Mouse (Mus musculus) limb, embryonic 11.5 days (tissue): Measurements from ENCODE around the gene Fars2. TPM values are rescaled to one million over a fixed set of nuclear protein-coding genes. Genes with fewer than 3 reads are reported as not detected.

Experiments
- ATAC-seq: fragments of 200-750 bp; cut with Nextera tagmentation; 2 replicates; pipeline ENCODE4 v1.8.0; 2017; ENCODE audit warnings: low read depth; ENCODE audit not compliant: insufficient number of reproducible peaks, low FRiP score, low TSS enrichment
- DNase-seq: peaks from one replicate; pipeline ENCODE4 v3.0.0-alpha.2; 2015; ENCODE audit warnings: low spot score
- H3K27ac ChIP-seq: fragments of 300-500 bp; sonication (generic); replicated peaks from 2 replicates; pipeline ENCODE4 v1.5.1; 2014; ENCODE audit warnings: low read depth, mild to moderate bottlenecking, low read length
- H3K27me3 ChIP-seq: fragments of 300-500 bp; sonication (generic); 2 replicates; pipeline ENCODE4 v1.6.1; 2014; ENCODE audit warnings: mild to moderate bottlenecking, low read length, mixed read lengths; ENCODE audit not compliant: control insufficient read depth, insufficient read depth
- H3K36me3 ChIP-seq: fragments of 300-500 bp; sonication (generic); 2 replicates; pipeline ENCODE4 v1.6.1; 2014; ENCODE audit warnings: mild to moderate bottlenecking, low read length, moderate library complexity, mixed read lengths; ENCODE audit not compliant: control insufficient read depth, insufficient read depth
- H3K4me1 ChIP-seq: fragments of 300-500 bp; sonication (generic); 2 replicates; pipeline ENCODE4 v1.6.1; 2014; ENCODE audit warnings: low read length, mixed read lengths; ENCODE audit not compliant: control insufficient read depth, insufficient read depth
- H3K4me2 ChIP-seq: fragments of 300-500 bp; sonication (generic); 2 replicates; pipeline ENCODE4 v1.6.1; 2014; ENCODE audit warnings: low read depth, mild to moderate bottlenecking, moderate library complexity; ENCODE audit not compliant: severe bottlenecking
- H3K4me3 ChIP-seq: fragments of 300-500 bp; sonication (generic); 2 replicates; pipeline ENCODE4 v1.5.1; 2014; ENCODE audit warnings: low read depth, low read length
- H3K9ac ChIP-seq: fragments of 300-500 bp; sonication (generic); 2 replicates; pipeline ENCODE4 v1.6.1; 2014; ENCODE audit warnings: mild to moderate bottlenecking, low read length
- H3K9me3 ChIP-seq: fragments of 300-500 bp; sonication (generic); 2 replicates; pipeline ENCODE4 v1.6.1; 2016; ENCODE audit warnings: low read length; ENCODE audit not compliant: control insufficient read depth
- WGBS: fragments of 180-500 bp; shearing (Covaris S2); extraction: QIAGEN DNeasy Blood & Tissue Kit; methylation state at CpG from one replicate; pipeline ENCODE4 v1.1.7; 2014; 5-methylcytosine and 5-hydroxymethylcytosine counted together
- polyA plus RNA-seq: library from polyadenylated mRNA; unstranded; fragments of >200 nt; fragmentation: Nextera tagmentation; extraction: Ambion mirVana; gene quantifications from 2 replicates; pipeline ENCODE4 v1.2.1, GENCODE M21; 2014

The Fars2 gene
- polyA plus RNA-seq, 1 experiment from 2014 or later: 25.9 TPM

DNA sequence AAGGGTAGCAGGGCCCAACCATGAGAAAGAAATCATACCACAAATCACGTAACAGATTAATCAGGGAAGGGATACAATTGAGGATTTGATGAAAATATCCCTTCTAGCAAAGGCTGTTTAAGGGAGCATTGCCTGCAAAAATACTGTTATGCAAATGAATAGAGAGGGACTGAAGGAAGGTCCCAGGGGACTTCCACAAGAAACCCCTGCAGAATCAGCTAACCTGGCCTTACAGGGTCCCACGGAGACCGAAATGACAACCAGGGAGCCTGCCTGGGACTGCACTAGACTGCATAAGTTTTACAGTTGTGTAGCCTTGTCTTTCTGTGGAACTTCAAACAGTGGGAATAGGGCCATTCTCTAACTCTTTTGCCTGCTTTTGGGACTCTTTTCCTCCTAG, 98.8 kb downstream of the Fars2 start:
- Histone ChIP-seq H3K4me1 (no peaks in the 10 kb centered on the region), H3K9me3 (no peaks in the 10 kb centered on the region), H3K27me3 (no peaks in the 10 kb centered on the region), H3K36me3 (no peaks in the 10 kb centered on the region), H3K27ac (no peak overlapping the region), H3K4me2 (no peak overlapping the region), H3K9ac (no peak overlapping the region), H3K4me3 (no peak overlapping the region)
- WGBS: 91% methylated on average over 3 of the region's 3 CpGs
- ATAC-seq (no peak), DNase-seq (no peak)

GRCm38 (mm10) chr13:36218347-36218746, 101.1 kb downstream of the Fars2 start:
- 81% methylated on average over 4 of the region's 4 CpGs for WGBS
- no peak overlapping the region for H3K4me2 ChIP-seq

GRCm38 (mm10) chr13:36219506-36219905, 102.3 kb downstream of the Fars2 start:
- H3K4me3 ChIP-seq: no peak overlapping the region
- H3K27me3 ChIP-seq: no peaks in the 10 kb centered on the region
- H3K36me3 ChIP-seq: no peaks in the 10 kb centered on the region
- no peaks in the 10 kb centered on the region for H3K4me1 ChIP-seq
- no peak overlapping the region for H3K9ac ChIP-seq
- no peak for ATAC-seq
- WGBS: 92% methylated on average over 5 of the region's 5 CpGs
- no peak overlapping the region for H3K4me2 ChIP-seq
- H3K27ac ChIP-seq: no peak overlapping the region
- H3K9me3 ChIP-seq: no peaks in the 10 kb centered on the region
- no peak for DNase-seq

More at GRCm38 (mm10) chr13:36218347-36218746, 101.1 kb downstream of the Fars2 start:
- no peaks in the 10 kb centered on the region for H3K36me3 ChIP-seq
- H3K4me3 ChIP-seq: no peak overlapping the region
- no peaks in the 10 kb centered on the region for H3K9me3 ChIP-seq
- DNase-seq (no peak), ATAC-seq (no peak)
- no peaks in the 10 kb centered on the region for H3K27me3 ChIP-seq
- H3K4me1 ChIP-seq: no peaks in the 10 kb centered on the region
- H3K9ac ChIP-seq: no peak overlapping the region
- no peak overlapping the region for H3K27ac ChIP-seq

GRCm38 (mm10) chr13:36221897-36222296, 104.7 kb downstream of the Fars2 start:
- Histone ChIP-seq H3K9me3 (no peaks in the 10 kb centered on the region), H3K4me1 (no peaks in the 10 kb centered on the region), H3K4me2 (no peak overlapping the region), H3K27ac (no peak overlapping the region), H3K4me3 (no peak overlapping the region), H3K36me3 (no peaks in the 10 kb centered on the region), H3K9ac (no peak overlapping the region), H3K27me3 (no peaks in the 10 kb centered on the region)
- WGBS: 83% methylated on average over 1 of the region's 1 CpGs
- no peak for DNase-seq
- no peak for ATAC-seq

DNA sequence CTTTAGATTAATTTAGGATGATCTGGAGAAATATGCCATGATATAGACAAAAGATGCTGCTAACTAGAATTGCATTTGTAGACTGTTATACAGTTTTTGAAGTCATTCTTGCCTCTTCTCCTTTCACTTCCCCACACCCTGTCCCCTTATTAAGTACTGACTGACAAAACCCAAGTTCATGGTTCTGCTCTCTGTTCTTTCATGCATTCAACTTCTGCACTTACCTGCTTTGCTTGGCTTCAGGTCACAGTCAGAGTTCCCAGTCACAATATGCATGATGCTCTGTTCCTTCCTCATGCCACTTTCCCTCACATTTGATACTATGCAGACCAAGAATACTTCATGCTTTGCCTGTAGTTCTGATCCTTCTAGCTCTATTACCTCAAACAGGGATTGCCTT, 105.5 kb downstream of the Fars2 start:
- Histone ChIP-seq H3K4me1 (no peaks in the 10 kb centered on the region), H3K9me3 (no peaks in the 10 kb centered on the region), H3K36me3 (no peaks in the 10 kb centered on the region), H3K4me2 (no peak overlapping the region), H3K27me3 (no peaks in the 10 kb centered on the region), H3K27ac (no peak overlapping the region), H3K4me3 (no peak overlapping the region), H3K9ac (no peak overlapping the region)
- ATAC-seq: no peak
- no peak for DNase-seq

GRCm38 (mm10) chr13:36224431-36224830, 107.2 kb downstream of the Fars2 start:
- no peaks in the 10 kb centered on the region for H3K4me1 ChIP-seq
- H3K36me3 ChIP-seq: no peaks in the 10 kb centered on the region
- no peak overlapping the region for H3K4me3 ChIP-seq
- no peaks in the 10 kb centered on the region for H3K9me3 ChIP-seq
- H3K4me2 ChIP-seq: no peak overlapping the region
- H3K9ac ChIP-seq: no peak overlapping the region
- no peaks in the 10 kb centered on the region for H3K27me3 ChIP-seq
- WGBS: 88% methylated on average over 2 of the region's 2 CpGs
- H3K27ac ChIP-seq: no peak overlapping the region
- ATAC-seq (no peak), DNase-seq (no peak)

DNA sequence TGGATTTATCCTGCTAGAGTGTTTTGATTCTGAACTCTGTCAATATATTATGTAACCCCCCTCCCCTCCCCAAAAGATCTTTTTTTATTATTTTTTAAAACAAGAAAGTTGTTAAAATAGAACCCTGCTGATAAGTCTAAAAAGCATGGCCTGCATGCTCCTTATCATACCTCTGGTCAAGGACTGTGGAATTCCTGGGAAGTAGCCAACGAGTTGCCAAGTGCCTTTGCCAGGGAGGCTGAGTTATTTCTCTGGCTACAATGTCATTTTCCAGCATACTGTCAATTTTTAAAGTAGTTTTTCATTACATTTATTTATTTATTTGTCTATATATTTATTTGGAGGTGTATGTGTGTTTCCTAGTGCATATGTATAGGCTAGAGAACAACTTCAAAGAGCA, 125.0 kb downstream of the Fars2 start:
- H3K4me1 ChIP-seq: no peaks in the 10 kb centered on the region
- DNase-seq (no peak), ATAC-seq (no peak)
- no peaks in the 10 kb centered on the region for H3K27me3 ChIP-seq
- H3K4me3 ChIP-seq: no peak overlapping the region
- H3K9me3 ChIP-seq: no peaks in the 10 kb centered on the region
- H3K9ac ChIP-seq: no peak overlapping the region
- H3K27ac ChIP-seq: no peak overlapping the region
- 81% methylated on average over 1 of the region's 1 CpGs for WGBS
- no peak overlapping the region for H3K4me2 ChIP-seq
- H3K36me3 ChIP-seq: no peaks in the 10 kb centered on the region

DNA sequence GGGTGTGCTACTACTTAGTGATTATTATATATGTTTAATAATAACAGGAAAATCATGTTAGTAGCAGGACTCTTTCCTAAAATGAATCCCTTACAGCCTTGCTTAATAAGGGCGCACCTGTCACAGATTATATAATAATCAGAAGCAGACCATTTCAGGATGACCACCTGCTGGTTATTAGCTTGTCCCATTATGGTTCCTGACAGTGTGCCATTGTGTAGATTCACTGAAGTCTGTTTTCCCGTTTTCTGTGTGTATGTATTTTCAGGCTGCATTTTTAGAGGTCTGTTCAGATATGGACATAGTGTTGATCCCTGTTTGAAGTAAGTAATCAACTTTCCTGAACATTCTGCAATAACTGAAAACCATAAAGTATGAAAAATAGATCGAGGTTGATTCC, 136.7 kb downstream of the Fars2 start:
- H3K4me2 ChIP-seq: no peak overlapping the region
- no peak overlapping the region for H3K4me3 ChIP-seq
- no peaks in the 10 kb centered on the region for H3K27me3 ChIP-seq
- ATAC-seq (no peak), DNase-seq (no peak)
- no peaks in the 10 kb centered on the region for H3K9me3 ChIP-seq
- H3K9ac ChIP-seq: no peak overlapping the region
- H3K36me3 ChIP-seq: no peaks in the 10 kb centered on the region; the same call in 1 of the 2 replicates
- H3K4me1 ChIP-seq: no peaks in the 10 kb centered on the region
- no peak overlapping the region for H3K27ac ChIP-seq
- WGBS: 57% methylated on average over 3 of the region's 3 CpGs

DNA sequence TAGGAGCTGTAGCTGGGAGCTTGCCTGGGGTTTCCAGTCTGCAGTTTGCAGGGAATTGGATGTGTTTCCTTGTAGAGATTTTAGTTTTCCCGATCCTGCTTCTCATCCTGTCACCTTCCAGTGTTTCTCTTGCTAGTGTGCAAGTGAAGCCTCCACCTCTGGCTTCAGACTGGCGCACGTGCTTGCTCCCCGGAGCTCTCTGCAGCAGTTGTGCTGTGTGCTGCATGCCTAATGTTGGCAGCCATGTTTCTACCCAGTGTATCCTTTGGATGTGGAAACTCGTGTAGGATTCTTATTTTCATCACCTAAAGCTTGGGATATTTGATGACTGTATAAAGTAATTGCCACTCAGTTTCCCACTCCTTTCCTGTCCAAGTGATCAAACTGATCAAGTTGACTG, 140.0 kb downstream of the Fars2 start:
- Histone ChIP-seq H3K4me1 (no peaks in the 10 kb centered on the region), H3K9me3 (no peaks in the 10 kb centered on the region), H3K27ac (no peak overlapping the region), H3K4me3 (no peak overlapping the region), H3K9ac (no peak overlapping the region), H3K36me3 (no peaks in the 10 kb centered on the region), H3K27me3 (no peaks in the 10 kb centered on the region), H3K4me2 (no peak overlapping the region)
- WGBS: 83% methylated on average over 5 of the region's 5 CpGs
- DNase-seq (no peak), ATAC-seq (no peak)
